Mouse (Mus musculus): ENCODE results near the gene Dis3l. TPM values are rescaled to one million over a fixed set of nuclear protein-coding genes. Genes with fewer than 3 reads are reported as not detected.

Dis3l gene
- polyA plus RNA-seq, 1 experiment from 2014 or later = 23.4 TPM

DNA sequence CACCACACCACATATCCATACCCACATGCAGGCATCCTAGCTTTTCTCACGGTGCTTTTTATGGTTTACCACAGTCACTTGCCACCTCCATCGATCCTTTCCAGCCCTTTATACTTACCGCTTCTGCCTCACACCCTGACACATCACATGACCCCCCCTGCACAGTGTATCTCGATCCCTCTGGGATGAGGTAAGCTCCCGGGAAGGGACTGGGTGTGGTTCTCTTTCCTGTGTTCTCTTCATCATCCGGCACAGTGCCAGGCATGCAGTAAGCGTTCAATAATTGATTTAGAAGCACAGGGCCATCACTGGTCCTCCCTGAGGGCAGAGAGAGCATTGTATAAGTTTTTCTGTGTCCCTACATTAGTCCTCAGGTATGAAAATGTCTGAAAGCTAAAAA lies 28.8 kb upstream of the Dis3l start:
- no peak for ATAC-seq (ENCODE audit: insufficient number of reproducible peaks, insufficient read depth, low FRiP score, low read depth)
- H3K4me1 ChIP-seq (ENCODE audit: control insufficient read depth, insufficient read depth, low read length) = no peaks in the 10 kb centered on the region
- H3K27ac ChIP-seq (ENCODE audit: low read length) = no peak overlapping the region
- H3K9ac ChIP-seq (replicated peaks; ENCODE audit: low read depth, low read length) = no peak overlapping the region
- H3K36me3 ChIP-seq (ENCODE audit: control insufficient read depth, insufficient read depth, low read length) = no peaks in the 10 kb centered on the region
- 52% methylated on average over 7 of the region's 7 CpGs for WGBS
- no peaks in the 10 kb centered on the region for H3K27me3 ChIP-seq (ENCODE audit: control insufficient read depth, insufficient read depth, low read length)
- H3K4me2 ChIP-seq (replicated peaks; ENCODE audit: low read depth, low read length) = no peak overlapping the region
- no peak overlapping the region for H3K4me3 ChIP-seq (ENCODE audit: low read depth, low read length)
- H3K9me3 ChIP-seq (ENCODE audit: control insufficient read depth, low read depth, low read length) = no peaks in the 10 kb centered on the region

- H3K9me3 ChIP-seq (ENCODE audit: control insufficient read depth, low read depth, low read length) = no peaks in the 10 kb centered on the region
- 88% methylated on average over 9 of the region's 9 CpGs for WGBS
- H3K27ac ChIP-seq (ENCODE audit: low read length) = no peak overlapping the region
- ATAC-seq (ENCODE audit: insufficient number of reproducible peaks, insufficient read depth, low FRiP score, low read depth) = no peak
- no peaks in the 10 kb centered on the region for H3K36me3 ChIP-seq (ENCODE audit: control insufficient read depth, insufficient read depth, low read length)
- no peaks in the 10 kb centered on the region for H3K27me3 ChIP-seq (ENCODE audit: control insufficient read depth, insufficient read depth, low read length)
- no peak overlapping the region for H3K4me2 ChIP-seq (replicated peaks; ENCODE audit: low read depth, low read length)
- no peaks in the 10 kb centered on the region for H3K4me1 ChIP-seq (ENCODE audit: control insufficient read depth, insufficient read depth, low read length)
- no peak overlapping the region for H3K4me3 ChIP-seq (ENCODE audit: low read depth, low read length)
- H3K9ac ChIP-seq (replicated peaks; ENCODE audit: low read depth, low read length) = no peak overlapping the region
Observed at GRCm38 (mm10) chr9:64361231-64361950, 20.3 kb upstream of the Dis3l start.

DNA sequence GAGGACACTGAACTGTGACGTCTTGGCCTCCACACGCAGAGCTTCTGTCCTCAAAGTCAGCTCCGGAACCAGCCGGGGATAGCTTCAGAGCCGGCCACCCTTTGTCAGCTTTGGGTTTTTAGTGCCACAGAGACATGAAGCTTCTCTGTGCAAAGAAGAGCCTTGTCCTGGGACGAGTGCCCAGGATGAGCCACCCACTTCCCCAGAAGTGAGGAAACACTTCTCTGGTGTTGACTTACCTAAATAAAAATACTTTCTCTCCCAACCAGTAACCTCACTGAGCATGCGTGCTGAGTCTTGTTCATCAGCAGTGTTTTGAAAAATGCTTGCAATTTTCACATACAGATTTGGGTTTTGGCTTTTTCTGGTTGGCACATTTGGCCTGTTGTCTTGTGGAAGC lies 14.5 kb upstream of the Dis3l start:
- no peak for ATAC-seq (ENCODE audit: insufficient number of reproducible peaks, insufficient read depth, low FRiP score, low read depth)
- no peaks in the 10 kb centered on the region for H3K4me1 ChIP-seq (ENCODE audit: control insufficient read depth, insufficient read depth, low read length)
- no peaks in the 10 kb centered on the region for H3K9me3 ChIP-seq (ENCODE audit: control insufficient read depth, low read depth, low read length)
- no peak overlapping the region for H3K4me2 ChIP-seq (replicated peaks; ENCODE audit: low read depth, low read length)
- H3K9ac ChIP-seq (replicated peaks; ENCODE audit: low read depth, low read length) = no peak overlapping the region
- H3K27ac ChIP-seq (ENCODE audit: low read length) = no peak overlapping the region
- WGBS = 85% methylated on average over 7 of the region's 7 CpGs
- H3K27me3 ChIP-seq (ENCODE audit: control insufficient read depth, insufficient read depth, low read length) = no peaks in the 10 kb centered on the region
- no peaks in the 10 kb centered on the region for H3K36me3 ChIP-seq (ENCODE audit: control insufficient read depth, insufficient read depth, low read length)
- no peak overlapping the region for H3K4me3 ChIP-seq (ENCODE audit: low read depth, low read length)

- Histone ChIP-seq H3K36me3 (ENCODE audit: control insufficient read depth, insufficient read depth, low read length) (no peaks in the 10 kb centered on the region), H3K4me3 (ENCODE audit: low read depth, low read length) (no peak overlapping the region), H3K9ac (replicated peaks; ENCODE audit: low read depth, low read length) (no peak overlapping the region), H3K9me3 (ENCODE audit: control insufficient read depth, low read depth, low read length) (no peaks in the 10 kb centered on the region), H3K27ac (ENCODE audit: low read length) (no peak overlapping the region), H3K27me3 (ENCODE audit: control insufficient read depth, insufficient read depth, low read length) (no peaks in the 10 kb centered on the region), H3K4me1 (ENCODE audit: control insufficient read depth, insufficient read depth, low read length) (no peaks in the 10 kb centered on the region), H3K4me2 (replicated peaks; ENCODE audit: low read depth, low read length) (no peak overlapping the region)
- no peak for ATAC-seq (ENCODE audit: insufficient number of reproducible peaks, insufficient read depth, low FRiP score, low read depth)
- 43% methylated on average over 3 of the region's 3 CpGs for WGBS
Observed at GRCm38 (mm10) chr9:64351191-64351590, 10.1 kb upstream of the Dis3l start.

DNA sequence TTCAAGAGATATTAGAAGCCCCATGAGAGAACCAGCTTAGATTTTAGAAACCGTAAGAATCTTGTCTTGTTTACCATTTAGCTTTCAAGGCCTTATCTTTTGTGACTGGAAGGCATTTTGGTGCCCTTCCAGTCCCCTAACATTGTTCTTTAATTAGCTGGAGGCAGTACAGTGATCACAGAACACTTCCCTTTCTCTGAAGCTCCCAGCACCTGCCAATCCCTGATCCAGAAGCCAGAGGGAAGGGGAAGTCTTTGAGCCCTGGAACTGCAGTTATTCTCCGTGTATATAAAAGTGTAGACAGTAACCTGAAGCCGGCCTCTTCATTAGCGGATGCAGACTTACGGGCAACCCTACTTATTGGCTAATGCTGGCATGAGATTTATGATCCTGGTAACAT lies 8.4 kb upstream of the Dis3l start:
- 41% methylated on average over 5 of the region's 5 CpGs for WGBS
- H3K36me3 ChIP-seq (ENCODE audit: control insufficient read depth, insufficient read depth, low read length) = no peaks in the 10 kb centered on the region
- H3K9ac ChIP-seq (replicated peaks; ENCODE audit: low read depth, low read length) = no peak overlapping the region
- ATAC-seq (ENCODE audit: insufficient number of reproducible peaks, insufficient read depth, low FRiP score, low read depth) = no peak
- H3K4me3 ChIP-seq (ENCODE audit: low read depth, low read length) = no peak overlapping the region
- no peaks in the 10 kb centered on the region for H3K9me3 ChIP-seq (ENCODE audit: control insufficient read depth, low read depth, low read length)
- no peak overlapping the region for H3K27ac ChIP-seq (ENCODE audit: low read length)
- no peaks in the 10 kb centered on the region for H3K27me3 ChIP-seq (ENCODE audit: control insufficient read depth, insufficient read depth, low read length)
- H3K4me1 ChIP-seq (ENCODE audit: control insufficient read depth, insufficient read depth, low read length) = no peaks in the 10 kb centered on the region
- no peak overlapping the region for H3K4me2 ChIP-seq (replicated peaks; ENCODE audit: low read depth, low read length)

- Histone ChIP-seq H3K27me3 (ENCODE audit: control insufficient read depth, insufficient read depth, low read length) (no peaks in the 10 kb centered on the region), H3K4me1 (ENCODE audit: control insufficient read depth, insufficient read depth, low read length) (no peaks in the 10 kb centered on the region), H3K9me3 (ENCODE audit: control insufficient read depth, low read depth, low read length) (no peaks in the 10 kb centered on the region), H3K9ac (replicated peaks; ENCODE audit: low read depth, low read length) (no peak overlapping the region), H3K4me3 (ENCODE audit: low read depth, low read length) (no peak overlapping the region), H3K36me3 (ENCODE audit: control insufficient read depth, insufficient read depth, low read length) (no peaks in the 10 kb centered on the region), H3K27ac (ENCODE audit: low read length) (no peak overlapping the region), H3K4me2 (replicated peaks; ENCODE audit: low read depth, low read length) (no peak overlapping the region)
- 0% methylated on average over 1 of the region's 1 CpGs for WGBS
- ATAC-seq (ENCODE audit: insufficient number of reproducible peaks, insufficient read depth, low FRiP score, low read depth) = no peak
Observed at GRCm38 (mm10) chr9:64347377-64347776, 6.3 kb upstream of the Dis3l start.

GRCm38 (mm10) chr9:64345931-64346330 lies 4.8 kb upstream of the Dis3l start:
- H3K4me3 ChIP-seq (ENCODE audit: low read depth, low read length) = no peak overlapping the region
- WGBS = 64% methylated on average over 5 of the region's 5 CpGs
- H3K9ac ChIP-seq (replicated peaks; ENCODE audit: low read depth, low read length) = no peak overlapping the region
- no peak overlapping the region for H3K4me2 ChIP-seq (replicated peaks; ENCODE audit: low read depth, low read length)
- no peak overlapping the region for H3K27ac ChIP-seq (ENCODE audit: low read length)
- no peaks in the 10 kb centered on the region for H3K9me3 ChIP-seq (ENCODE audit: control insufficient read depth, low read depth, low read length)
- no peaks in the 10 kb centered on the region for H3K4me1 ChIP-seq (ENCODE audit: control insufficient read depth, insufficient read depth, low read length)
- H3K27me3 ChIP-seq (ENCODE audit: control insufficient read depth, insufficient read depth, low read length) = no peaks in the 10 kb centered on the region
- no peak for ATAC-seq (ENCODE audit: insufficient number of reproducible peaks, insufficient read depth, low FRiP score, low read depth)
- H3K36me3 ChIP-seq (ENCODE audit: control insufficient read depth, insufficient read depth, low read length) = no peaks in the 10 kb centered on the region

DNA sequence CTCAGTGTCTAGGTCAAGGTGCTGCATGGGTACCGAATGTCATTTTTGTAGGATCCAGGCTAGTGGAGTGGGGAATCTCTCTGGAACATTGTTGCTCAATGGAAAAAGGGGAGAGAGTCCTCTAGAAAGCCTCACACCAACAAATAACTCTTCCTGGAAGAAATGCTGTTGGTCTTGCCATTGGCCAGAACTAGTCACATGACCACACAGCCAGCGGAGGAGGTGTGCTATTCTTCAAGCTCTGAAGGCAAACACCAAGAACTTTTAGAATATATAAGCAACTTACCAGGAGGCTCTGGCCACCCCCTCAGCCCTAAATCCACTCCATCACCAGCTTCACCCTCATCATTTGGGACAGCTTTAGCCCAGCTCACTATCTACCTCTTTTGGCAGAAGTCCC lies 2.6 kb upstream of the Dis3l start:
- Histone ChIP-seq H3K4me2 (replicated peaks; ENCODE audit: low read depth, low read length) (no peak overlapping the region), H3K9me3 (ENCODE audit: control insufficient read depth, low read depth, low read length) (no peaks in the 10 kb centered on the region), H3K9ac (replicated peaks; ENCODE audit: low read depth, low read length) (no peak overlapping the region), H3K36me3 (ENCODE audit: control insufficient read depth, insufficient read depth, low read length) (no peaks in the 10 kb centered on the region), H3K4me1 (ENCODE audit: control insufficient read depth, insufficient read depth, low read length) (peaks cover 6% of the 10 kb centered on the region; the same call in 1 of the 2 replicates), H3K4me3 (ENCODE audit: low read depth, low read length) (no peak overlapping the region), H3K27me3 (ENCODE audit: control insufficient read depth, insufficient read depth, low read length) (no peaks in the 10 kb centered on the region), H3K27ac (ENCODE audit: low read length) (no peak overlapping the region)
- no peak for ATAC-seq (ENCODE audit: insufficient number of reproducible peaks, insufficient read depth, low FRiP score, low read depth)
- WGBS = 89% methylated on average over 2 of the region's 2 CpGs

DNA sequence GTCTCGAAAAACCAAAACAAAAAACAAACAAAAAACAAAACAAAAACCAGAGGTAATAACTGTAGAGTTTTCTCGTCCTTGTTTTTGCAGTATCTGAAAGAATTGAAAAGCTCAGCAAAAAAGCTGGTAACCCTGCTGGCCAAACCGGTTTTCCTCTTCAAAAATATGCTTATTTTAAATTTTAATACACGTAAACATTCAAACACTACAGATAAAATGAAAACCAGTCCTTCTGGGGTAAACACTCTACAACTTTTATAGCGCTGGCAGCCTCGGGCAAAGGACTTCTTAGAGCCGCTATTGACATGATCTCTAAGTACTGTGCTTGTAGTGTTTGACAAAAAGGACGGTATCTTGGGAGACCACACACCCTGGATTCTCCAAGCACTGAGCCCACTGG lies 583 bp upstream of the Dis3l start:
- Histone ChIP-seq H3K27me3 (ENCODE audit: control insufficient read depth, insufficient read depth, low read length) (no peaks in the 10 kb centered on the region), H3K27ac (ENCODE audit: low read length) (peak overlapping the region; percentile 100), H3K9ac (replicated peaks; ENCODE audit: low read depth, low read length) (peak overlapping the region; percentile 99; the same call in 1 of the 2 replicates)

More for the DNA sequence above, 583 bp upstream of the Dis3l start:
- Histone ChIP-seq H3K36me3 (ENCODE audit: control insufficient read depth, insufficient read depth, low read length) (peaks cover 8% of the 10 kb centered on the region; the same call in 1 of the 2 replicates), H3K4me3 (ENCODE audit: low read depth, low read length) (peak overlapping the region; percentile 67; the same call in 1 of the 2 replicates), H3K4me2 (replicated peaks; ENCODE audit: low read depth, low read length) (peak overlapping the region; percentile 80), H3K9me3 (ENCODE audit: control insufficient read depth, low read depth, low read length) (no peaks in the 10 kb centered on the region), H3K4me1 (ENCODE audit: control insufficient read depth, insufficient read depth, low read length) (peaks cover 6% of the 10 kb centered on the region; the same call in 1 of the 2 replicates)
- no peak for ATAC-seq (ENCODE audit: insufficient number of reproducible peaks, insufficient read depth, low FRiP score, low read depth)
- WGBS = 79% methylated on average over 8 of the region's 8 CpGs

All from stomach, embryonic 14.5 days (tissue).